Mouse (Mus musculus) embryonic facial prominence, embryonic 14.5 days (tissue): ENCODE results near the gene Chek2. TPM values are rescaled to one million over a fixed set of nuclear protein-coding genes. Genes with fewer than 3 reads are reported as not detected.

ENCODE experiments used
- ATAC-seq: fragments of 200-750 bp; cut with Nextera tagmentation; 2 replicates; pipeline ENCODE4 v1.8.0; 2017; ENCODE audit warnings: low read depth, moderate number of reproducible peaks, moderate TSS enrichment
- DNase-seq: peaks from one replicate; pipeline ENCODE4 v3.0.0-alpha.2; 2015; ENCODE audit warnings: low spot score
- H3K27ac ChIP-seq: fragments of 300-500 bp; sonication (generic); replicated peaks from 2 replicates; pipeline ENCODE4 v1.5.1; 2014; ENCODE audit warnings: low read depth, mild to moderate bottlenecking, low read length, moderate library complexity
- H3K27me3 ChIP-seq: fragments of 300-500 bp; sonication (generic); replicated peaks from 2 replicates; pipeline ENCODE4 v1.6.1; 2014; ENCODE audit warnings: low read length; ENCODE audit not compliant: control insufficient read depth, insufficient read depth
- H3K36me3 ChIP-seq: fragments of 300-500 bp; sonication (generic); 2 replicates; pipeline ENCODE4 v1.6.1; 2014; ENCODE audit warnings: low read length, mixed read lengths; ENCODE audit not compliant: control insufficient read depth, insufficient read depth
- H3K4me1 ChIP-seq: fragments of 300-500 bp; sonication (generic); 2 replicates; pipeline ENCODE4 v1.6.1; 2014; ENCODE audit warnings: antibody characterized with exemption, low read length; ENCODE audit not compliant: control insufficient read depth, insufficient read depth
- H3K4me2 ChIP-seq: fragments of 300-500 bp; sonication (generic); 2 replicates; pipeline ENCODE4 v1.6.1; 2014; ENCODE audit warnings: low read depth, mild to moderate bottlenecking, low read length, moderate library complexity, mixed read lengths
- H3K4me3 ChIP-seq: fragments of 300-500 bp; sonication (generic); 2 replicates; pipeline ENCODE4 v1.5.1; 2014; ENCODE audit warnings: low read depth, mild to moderate bottlenecking, low read length
- H3K9ac ChIP-seq: fragments of 300-500 bp; sonication (generic); 2 replicates; pipeline ENCODE4 v1.6.1; 2014; ENCODE audit warnings: low read depth, mild to moderate bottlenecking, low read length, moderate library complexity, mixed read lengths
- H3K9me3 ChIP-seq: fragments of 300-500 bp; sonication (generic); 2 replicates; pipeline ENCODE4 v1.6.1; 2016; ENCODE audit warnings: low read length; ENCODE audit not compliant: control insufficient read depth
- WGBS: fragments of 180-500 bp; shearing (Covaris S2); extraction: QIAGEN DNeasy Blood & Tissue Kit; methylation state at CpG from one replicate; pipeline ENCODE4 v1.1.7; 2014; 5-methylcytosine and 5-hydroxymethylcytosine counted together
- polyA plus RNA-seq: library from polyadenylated mRNA; unstranded; fragments of >200 nt; fragmentation: Nextera tagmentation; extraction: Ambion mirVana; gene quantifications from 2 replicates; pipeline ENCODE4 v1.2.1, GENCODE M21; 2014

Chek2 gene
- 14.1 and 14.6 TPM in 2 replicates for polyA plus RNA-seq

- ATAC-seq (peak; percentile 99), DNase-seq (peak; percentile 100)
- H3K4me2 ChIP-seq = peak within 1 kb of the TSS; percentile 68
- H3K4me1 ChIP-seq = no peaks in the 10 kb centered on the region; the same call in 1 of the 2 replicates
- peak within 1 kb of the TSS; percentile 63 for H3K9ac ChIP-seq
- no peaks in the 10 kb centered on the region for H3K27me3 ChIP-seq
- WGBS = under 1% methylated on average over 40 of the region's 41 CpGs
- no peaks in the 10 kb centered on the region for H3K9me3 ChIP-seq
- H3K27ac ChIP-seq = peak within 1 kb of the TSS; percentile 78
- peaks cover 17% of the 10 kb centered on the region for H3K36me3 ChIP-seq
- peak within 1 kb of the TSS; percentile 56 for H3K4me3 ChIP-seq
Measured at GRCm38 (mm10) chr5:110839678-110840365, at the start of gene Chek2, which contains the start of gene Hscb. Chek2 (plus strand) TSS chr5:110839979. Hscb (minus strand) TSS chr5:110839777.

- H3K36me3 ChIP-seq = peaks cover 99% of the 10 kb centered on the region
- 93% methylated on average over 7 of the region's 7 CpGs for WGBS
- no peak for ATAC-seq
Measured at GRCm38 (mm10) chr5:110794363-110794762, 45.4 kb upstream of the Chek2 start.

GRCm38 (mm10) chr5:110797696-110798095 lies 42.1 kb upstream of the Chek2 start:
- H3K9me3 ChIP-seq = no peaks in the 10 kb centered on the region
- H3K27ac ChIP-seq = no peak overlapping the region
- H3K9ac ChIP-seq = no peak overlapping the region
- 67% methylated on average over 4 of the region's 4 CpGs for WGBS
- peak; percentile 19 for DNase-seq
- no peaks in the 10 kb centered on the region for H3K27me3 ChIP-seq
- H3K4me1 ChIP-seq = peaks cover 2% of the 10 kb centered on the region; the same call in 1 of the 2 replicates
- no peak overlapping the region for H3K4me2 ChIP-seq
- H3K4me3 ChIP-seq = no peak overlapping the region
- ATAC-seq = no peak
- H3K36me3 ChIP-seq = peaks cover 92% of the 10 kb centered on the region

More at GRCm38 (mm10) chr5:110794363-110794762, 45.4 kb upstream of the Chek2 start:
- H3K9me3 ChIP-seq = no peaks in the 10 kb centered on the region
- H3K27me3 ChIP-seq = no peaks in the 10 kb centered on the region
- H3K4me1 ChIP-seq = no peaks in the 10 kb centered on the region
- no peak overlapping the region for H3K4me2 ChIP-seq
- no peak for DNase-seq
- H3K27ac ChIP-seq = no peak overlapping the region
- H3K9ac ChIP-seq = no peak overlapping the region
- H3K4me3 ChIP-seq = no peak overlapping the region

GRCm38 (mm10) chr5:110801036-110801624 lies 38.6 kb upstream of the Chek2 start:
- ATAC-seq = peak; percentile 42
- DNase-seq = peak; percentile 11
- 78% methylated on average over 3 of the region's 3 CpGs for WGBS
- no peaks in the 10 kb centered on the region for H3K9me3 ChIP-seq
- no peak overlapping the region for H3K9ac ChIP-seq
- peaks cover 82% of the 10 kb centered on the region for H3K36me3 ChIP-seq
- no peak overlapping the region for H3K4me3 ChIP-seq
- H3K27me3 ChIP-seq = no peaks in the 10 kb centered on the region
- H3K4me1 ChIP-seq = peaks cover 2% of the 10 kb centered on the region; the same call in 1 of the 2 replicates
- no peak overlapping the region for H3K4me2 ChIP-seq
- H3K27ac ChIP-seq = no peak overlapping the region

- ATAC-seq = no peak
- Histone ChIP-seq H3K9me3 (no peaks in the 10 kb centered on the region), H3K4me3 (no peak overlapping the region), H3K4me2 (no peak overlapping the region), H3K9ac (no peak overlapping the region), H3K27ac (no peak overlapping the region), H3K27me3 (no peaks in the 10 kb centered on the region), H3K4me1 (peaks cover 2% of the 10 kb centered on the region; the same call in 1 of the 2 replicates), H3K36me3 (peaks cover 72% of the 10 kb centered on the region)
- no peak for DNase-seq
- WGBS = 82% methylated on average over 4 of the region's 4 CpGs
Measured at GRCm38 (mm10) chr5:110802186-110802585, 37.6 kb upstream of the Chek2 start.

- H3K4me2 ChIP-seq = no peak overlapping the region
- ATAC-seq = no peak
- H3K4me1 ChIP-seq = peaks cover 6% of the 10 kb centered on the region
- no peak overlapping the region for H3K9ac ChIP-seq
- H3K9me3 ChIP-seq = no peaks in the 10 kb centered on the region
- no peak overlapping the region for H3K4me3 ChIP-seq
- no peak overlapping the region for H3K27ac ChIP-seq
- no peak for DNase-seq
- no peaks in the 10 kb centered on the region for H3K27me3 ChIP-seq
- peaks cover 66% of the 10 kb centered on the region for H3K36me3 ChIP-seq
Measured at GRCm38 (mm10) chr5:110802809-110803208, 37.0 kb upstream of the Chek2 start.

GRCm38 (mm10) chr5:110804012-110804743 lies 35.6 kb upstream of the Chek2 start:
- DNase-seq = no peak
- no peaks in the 10 kb centered on the region for H3K27me3 ChIP-seq
- ATAC-seq = no peak
- H3K9me3 ChIP-seq = no peaks in the 10 kb centered on the region
- peaks cover 52% of the 10 kb centered on the region for H3K36me3 ChIP-seq
- WGBS = 77% methylated on average over 7 of the region's 7 CpGs
- H3K9ac ChIP-seq = no peak overlapping the region
- no peak overlapping the region for H3K27ac ChIP-seq
- H3K4me2 ChIP-seq = no peak overlapping the region
- H3K4me3 ChIP-seq = no peak overlapping the region
- peaks cover 9% of the 10 kb centered on the region for H3K4me1 ChIP-seq

- H3K9ac ChIP-seq = no peak overlapping the region
- no peak overlapping the region for H3K4me3 ChIP-seq
- H3K9me3 ChIP-seq = no peaks in the 10 kb centered on the region
- H3K36me3 ChIP-seq = peaks cover 35% of the 10 kb centered on the region
- no peak overlapping the region for H3K27ac ChIP-seq
- no peak for ATAC-seq
- 82% methylated on average over 4 of the region's 4 CpGs for WGBS
- no peak overlapping the region for H3K4me2 ChIP-seq
- DNase-seq = no peak
- peaks cover 7% of the 10 kb centered on the region for H3K4me1 ChIP-seq
- no peaks in the 10 kb centered on the region for H3K27me3 ChIP-seq
Measured at GRCm38 (mm10) chr5:110806154-110806553, 33.6 kb upstream of the Chek2 start.
